Mouse (Mus musculus) cerebellum, adult 2 months (tissue): ENCODE data around the gene Arhgef3. TPM values are rescaled to one million over a fixed set of nuclear protein-coding genes. Genes with fewer than 3 reads are reported as not detected.
A peak's percentile ranks its signal among the peaks of the same experiment; 100 is the strongest.

Experiments
- DNase-seq, 2 experiments: peaks; one replicate each; pipeline ENCODE4 v3.0.0; 2021
- H3K27ac ChIP-seq: fragments of 200-500 bp; 2 replicates; pipeline ENCODE4 v1.5.1; 2012; ENCODE audit warnings: low read length, control low read depth, inconsistent platforms; ENCODE audit not compliant: insufficient read depth
- H3K27me3 ChIP-seq: fragments of 200-500 bp; 2 replicates; pipeline ENCODE4 v1.6.1; 2012; ENCODE audit warnings: inconsistent platforms, mild to moderate bottlenecking, low read length, moderate library complexity; ENCODE audit not compliant: control insufficient read depth, insufficient read depth
- H3K4me1 ChIP-seq: fragments of 200-500 bp; 2 replicates; pipeline ENCODE4 v1.6.1; 2011; ENCODE audit warnings: low read length; ENCODE audit not compliant: control insufficient read depth, insufficient read depth
- H3K4me3 ChIP-seq: fragments of 200-500 bp; replicated peaks from 2 replicates; pipeline ENCODE3; 2011; ENCODE audit warnings: mild to moderate bottlenecking, low read depth, low read length, control low read depth; ENCODE audit not compliant: insufficient read depth
- CTCF ChIP-seq: fragments of 200-500 bp; IDR thresholded peaks from 2 replicates; pipeline ENCODE4 v1.5.1; 2011; ENCODE audit warnings: low read depth, mild to moderate bottlenecking, control low read depth, low read length, moderate library complexity, borderline replicate concordance; ENCODE audit not compliant: insufficient read depth
- POLR2A ChIP-seq: fragments of 200-500 bp; IDR thresholded peaks from 2 replicates; pipeline ENCODE4 v1.6.1; 2011; ENCODE audit warnings: low read length, control low read depth, borderline replicate concordance; ENCODE audit not compliant: insufficient read depth
- WGBS: fragments of 180-500 bp; shearing (Covaris S2); methylation state at CpG from one replicate; pipeline ENCODE4 v1.1.7; 2018; 5-methylcytosine and 5-hydroxymethylcytosine counted together
- polyA plus RNA-seq: library from polyadenylated mRNA; depleted of rRNA; stranded (reverse); fragments of >200 nt; gene quantifications from 2 replicates; pipeline ENCODE4 v1.2.3, GENCODE M21; 2012

Arhgef3 gene
- polyA plus RNA-seq, 1 experiment: 54.8 TPM

GRCm38 (mm10) chr14:27324689-27325088 lies 210.0 kb downstream of the Arhgef3 start:
- peaks cover 6% of the 10 kb centered on the region for H3K4me1 ChIP-seq
- WGBS: 36% methylated on average over 7 of the region's 7 CpGs
- H3K27me3 ChIP-seq: no peaks in the 10 kb centered on the region
- no peak overlapping the region for H3K4me3 ChIP-seq
- peak in 1 of 2 experiments; percentile 47 for DNase-seq
- H3K27ac ChIP-seq: no peak overlapping the region
- no peak for TF ChIP-seq POLR2A
- no peak for TF ChIP-seq CTCF

DNA sequence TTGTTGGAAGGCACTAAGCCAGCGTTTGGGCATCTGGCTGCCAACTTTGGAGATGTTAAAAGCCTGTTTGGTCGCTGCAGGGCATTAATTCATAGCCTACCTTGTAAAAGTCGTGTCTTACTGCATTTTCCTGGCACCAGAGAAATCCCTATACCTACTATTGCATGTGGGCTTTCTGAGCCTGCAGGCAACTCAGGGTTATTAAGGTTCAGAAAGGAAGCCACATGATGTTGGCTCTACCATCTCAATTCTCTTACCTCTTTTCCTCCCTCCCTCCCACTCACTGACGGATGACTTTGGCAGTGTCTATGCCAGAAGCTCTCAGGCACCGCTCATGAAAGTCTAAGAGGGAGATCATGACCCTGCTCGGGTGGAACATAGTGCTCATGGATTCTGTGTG lies 210.8 kb downstream of the Arhgef3 start:
- Histone ChIP-seq H3K27ac (no peak overlapping the region), H3K27me3 (no peaks in the 10 kb centered on the region), H3K4me1 (peaks cover 6% of the 10 kb centered on the region), H3K4me3 (no peak overlapping the region)
- WGBS: 49% methylated on average over 6 of the region's 6 CpGs
- DNase-seq: no peak
- TF ChIP-seq POLR2A (no peak), CTCF (no peak)

DNA sequence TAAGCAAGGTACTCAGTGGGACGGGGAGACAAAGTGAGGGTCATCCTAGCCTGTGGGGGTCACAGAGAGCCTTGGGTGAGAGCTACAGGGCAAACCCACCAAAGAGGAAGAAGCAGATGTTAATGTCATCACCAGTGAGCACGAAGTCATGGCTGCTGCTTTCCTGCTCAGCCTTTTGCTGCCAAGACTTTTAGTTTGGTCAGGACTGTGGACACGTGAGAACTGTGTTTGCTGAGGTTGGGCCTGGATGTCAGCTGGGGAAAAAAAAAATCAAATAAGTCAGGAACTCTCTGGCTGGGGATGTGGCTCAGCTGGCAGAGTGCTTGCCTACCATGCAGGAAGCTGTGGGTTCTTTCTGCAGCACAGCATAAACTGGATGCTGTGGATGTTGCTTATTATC lies 213.2 kb downstream of the Arhgef3 start:
- no peak for DNase-seq
- no peak overlapping the region for H3K4me3 ChIP-seq
- 80% methylated on average over 3 of the region's 3 CpGs for WGBS
- no peak for TF ChIP-seq POLR2A
- no peak for TF ChIP-seq CTCF
- no peaks in the 10 kb centered on the region for H3K27me3 ChIP-seq
- H3K4me1 ChIP-seq: peaks cover 19% of the 10 kb centered on the region
- H3K27ac ChIP-seq: no peak overlapping the region

GRCm38 (mm10) chr14:27328952-27329351 lies 214.3 kb downstream of the Arhgef3 start:
- WGBS: 91% methylated on average over 3 of the region's 3 CpGs
- no peak overlapping the region for H3K27ac ChIP-seq
- TF ChIP-seq POLR2A (no peak), CTCF (no peak)
- no peak for DNase-seq
- H3K4me3 ChIP-seq: no peak overlapping the region
- no peaks in the 10 kb centered on the region for H3K27me3 ChIP-seq
- H3K4me1 ChIP-seq: peaks cover 18% of the 10 kb centered on the region

GRCm38 (mm10) chr14:27331490-27332035 lies 216.9 kb downstream of the Arhgef3 start:
- WGBS: 29% methylated on average over 10 of the region's 10 CpGs
- DNase-seq: peak; percentile 67 to 82
- H3K4me3 ChIP-seq: no peak overlapping the region
- H3K27ac ChIP-seq: no peak overlapping the region
- H3K27me3 ChIP-seq: no peaks in the 10 kb centered on the region
- no peak for TF ChIP-seq POLR2A
- TF ChIP-seq CTCF: no peak
- H3K4me1 ChIP-seq: peaks cover 15% of the 10 kb centered on the region

GRCm38 (mm10) chr14:27332359-27332987 lies 217.8 kb downstream of the Arhgef3 start:
- Histone ChIP-seq H3K27ac (no peak overlapping the region), H3K4me1 (peaks cover 15% of the 10 kb centered on the region), H3K4me3 (no peak overlapping the region), H3K27me3 (no peaks in the 10 kb centered on the region)
- WGBS: 44% methylated on average over 4 of the region's 4 CpGs
- TF ChIP-seq POLR2A: no peak
- TF ChIP-seq CTCF: no peak
- peak in 1 of 2 experiments; percentile 46 for DNase-seq

DNA sequence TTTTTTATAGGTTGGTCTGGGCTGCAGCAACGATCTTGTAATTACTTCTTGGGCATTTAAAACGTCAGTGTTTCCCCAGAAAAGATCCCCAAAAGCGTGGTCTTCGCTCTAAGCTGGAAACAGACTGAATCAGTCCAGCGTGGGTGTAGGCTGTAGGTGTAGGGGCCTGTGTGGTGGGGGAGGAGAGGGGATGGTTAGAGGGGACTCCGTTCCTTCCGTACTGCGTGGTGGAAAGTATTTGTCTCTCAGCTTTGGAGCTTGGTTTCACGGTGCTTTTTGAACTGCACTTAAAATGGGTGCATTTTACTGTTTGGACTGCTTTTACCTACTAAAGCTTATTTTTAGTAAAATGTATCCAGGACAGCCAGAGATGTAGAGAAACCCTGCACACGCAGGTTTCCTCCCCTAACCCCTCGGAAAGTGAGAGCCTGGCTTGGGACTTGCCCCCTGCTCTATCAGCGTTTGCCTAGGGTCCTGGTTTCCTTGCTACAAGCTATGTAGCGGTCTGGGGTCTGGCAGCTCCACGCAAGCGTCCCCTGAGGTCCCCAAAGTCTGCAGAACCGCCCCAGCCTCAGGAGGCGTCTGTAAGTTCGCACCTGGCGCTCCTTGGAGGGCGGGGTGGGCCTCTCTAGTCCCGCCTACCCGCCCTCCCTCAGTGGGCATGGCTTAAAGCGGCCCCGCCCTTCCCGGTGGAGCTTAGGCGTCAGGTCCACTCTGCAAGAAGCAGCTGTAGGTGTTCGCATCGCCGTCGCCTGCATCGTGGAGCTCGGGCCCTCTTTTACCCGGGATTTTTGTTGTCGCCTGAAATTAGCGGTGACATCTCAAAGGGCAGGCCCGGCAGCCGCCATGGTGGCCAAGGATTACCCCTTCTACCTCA lies 220.9 kb downstream of the Arhgef3 start:
- TF ChIP-seq POLR2A (peak; percentile 98), CTCF (no peak)
- WGBS: 9% methylated on average over 37 of the region's 37 CpGs
- Histone ChIP-seq H3K4me1 (peaks cover 19% of the 10 kb centered on the region), H3K27me3 (no peaks in the 10 kb centered on the region), H3K27ac (peak overlapping the region; percentile 81), H3K4me3 (peak overlapping the region; percentile 79)
- DNase-seq: peak; percentile 94
